In genomic region chr10:118592648-118593368, GRCm38 (mm10) we compare ENCODE assay signal across 8 mouse cellular contexts.
DNase-seq lines count a peak whose midpoint lies in the region; ATAC-seq lines count a peak whose summit lies in the region.

No protein-coding gene starts in this region.

- no peaks in the 10 kb centered on the region for H3K27me3 ChIP-seq in forebrain, embryonic 14.5 days (replicated peaks; ENCODE audit: control insufficient read depth, insufficient read depth, low read length)
- no peaks in the 10 kb centered on the region for H3K27me3 ChIP-seq in hindbrain, embryonic 11.5 days (ENCODE audit: control insufficient read depth, insufficient read depth, low read length)

- ATAC-seq in forebrain, embryonic 14.5 days = peak; percentile 72
- ATAC-seq in hindbrain, embryonic 11.5 days (ENCODE audit: low FRiP score) = no peak
- ATAC-seq in megakaryocyte-erythroid progenitor cell, adult 5-6 weeks (replicated peaks; ENCODE audit: low FRiP score, low TSS enrichment, poor library complexity, severe bottlenecking) = peak; percentile 88

- H3K4me3 ChIP-seq in forebrain, embryonic 14.5 days (ENCODE audit: low read depth, low read length) = no peak overlapping the region
- H3K4me3 ChIP-seq in hindbrain, embryonic 11.5 days (ENCODE audit: low read depth, low read length) = no peak overlapping the region

- H3K4me1 ChIP-seq in forebrain, embryonic 14.5 days (ENCODE audit: control insufficient read depth, insufficient read depth, low read length) = 0 out of 2 replicates have a peak, but pooled peaks cover 3% of the 10 kb centered on the region
- H3K4me1 ChIP-seq in hindbrain, embryonic 11.5 days (replicated peaks; ENCODE audit: control insufficient read depth, insufficient read depth, low read length) = no peaks in the 10 kb centered on the region

- WGBS in forebrain, embryonic 14.5 days = 42% methylated on average over 16 of the region's 16 CpGs
- 43% methylated on average over 16 of the region's 16 CpGs for WGBS in hindbrain, embryonic 11.5 days

- no peak overlapping the region for H3K27ac ChIP-seq in forebrain, embryonic 14.5 days (ENCODE audit: low read depth, low read length)
- no peak overlapping the region for H3K27ac ChIP-seq in hindbrain, embryonic 11.5 days (ENCODE audit: low read depth, low read length)

- DNase-seq in NIH3T3 (ENCODE audit: low read depth) = peak; percentile 90
- peak; percentile 54 for DNase-seq in c-Kit-positive CD71-positive TER-119-negative erythroid progenitor cells, embryonic 14.5 days (ENCODE audit: low read depth)
- peak; percentile 89 for DNase-seq in forebrain, embryonic 14.5 days (ENCODE audit: low spot score)
- peak; percentile 82 for DNase-seq in hindbrain, embryonic 11.5 days (ENCODE audit: low spot score)
- DNase-seq in layer of hippocampus, adult 9-11 months = peak; percentile 81
- DNase-seq in right cerebral cortex, postnatal 36 days (ENCODE audit: low spot score in 2 of 2) = peak; percentile 48 to 59
- peak; percentile 55 for DNase-seq in yolk sac, embryonic 10.5 days (ENCODE audit: low spot score)

- no peak overlapping the region for H3K9ac ChIP-seq in forebrain, embryonic 14.5 days (ENCODE audit: low read length)
- no peak overlapping the region for H3K9ac ChIP-seq in hindbrain, embryonic 11.5 days (ENCODE audit: low read depth, low read length)

- no peaks in the 10 kb centered on the region for H3K9me3 ChIP-seq in forebrain, embryonic 14.5 days (replicated peaks; ENCODE audit: control insufficient read depth, low read length)
- no peaks in the 10 kb centered on the region for H3K9me3 ChIP-seq in hindbrain, embryonic 11.5 days (ENCODE audit: control insufficient read depth, low read length)

- no peak overlapping the region for H3K4me2 ChIP-seq in forebrain, embryonic 14.5 days (ENCODE audit: low read length)
- no peak overlapping the region for H3K4me2 ChIP-seq in hindbrain, embryonic 11.5 days (replicated peaks; ENCODE audit: low read depth, low read length)

- no peaks in the 10 kb centered on the region for H3K36me3 ChIP-seq in forebrain, embryonic 14.5 days (ENCODE audit: control insufficient read depth, insufficient read depth, low read length)
- no peaks in the 10 kb centered on the region for H3K36me3 ChIP-seq in hindbrain, embryonic 11.5 days (ENCODE audit: control insufficient read depth, insufficient read depth, low read length)
